Mouse (Mus musculus) heart, embryonic 16.5 days (tissue): ENCODE measurements around the gene Gm10842. TPM values are rescaled to one million over a fixed set of nuclear protein-coding genes. Genes with fewer than 3 reads are reported as not detected.

ENCODE experiments used
- ATAC-seq: fragments of 200-750 bp; cut with Nextera tagmentation; replicated peaks from 2 replicates; pipeline ENCODE4 v1.8.0; 2017; ENCODE audit warnings: moderate number of reproducible peaks; ENCODE audit not compliant: insufficient read depth, low FRiP score; ENCODE audit errors: extremely low read depth
- H3K27ac ChIP-seq: fragments of 300-500 bp; sonication (generic); 2 replicates; pipeline ENCODE4 v1.5.1; 2014; ENCODE audit warnings: mild to moderate bottlenecking, low read length, control low read depth, moderate library complexity
- H3K27me3 ChIP-seq: fragments of 300-500 bp; sonication (generic); 2 replicates; pipeline ENCODE4 v1.6.1; 2014; ENCODE audit warnings: low read length, mixed read lengths; ENCODE audit not compliant: control insufficient read depth, insufficient read depth
- H3K36me3 ChIP-seq: fragments of 300-500 bp; sonication (generic); 2 replicates; pipeline ENCODE4 v1.6.1; 2014; ENCODE audit not compliant: control insufficient read depth, insufficient read depth
- H3K4me1 ChIP-seq: fragments of 300-500 bp; sonication (generic); 2 replicates; pipeline ENCODE4 v1.6.1; 2014; ENCODE audit warnings: low read length, mixed read lengths; ENCODE audit not compliant: control insufficient read depth, insufficient read depth
- H3K4me2 ChIP-seq: fragments of 300-500 bp; sonication (generic); 2 replicates; pipeline ENCODE4 v1.6.1; 2014; ENCODE audit warnings: low read depth, mild to moderate bottlenecking, control low read depth, low read length
- H3K4me3 ChIP-seq: fragments of 300-500 bp; sonication (generic); 2 replicates; pipeline ENCODE4 v1.5.1; 2014; ENCODE audit warnings: mild to moderate bottlenecking, control low read depth, low read length
- H3K9ac ChIP-seq: fragments of 300-500 bp; sonication (generic); 2 replicates; pipeline ENCODE4 v1.6.1; 2014; ENCODE audit warnings: low read length, control low read depth
- H3K9me3 ChIP-seq: fragments of 300-500 bp; sonication (generic); replicated peaks from 2 replicates; pipeline ENCODE4 v1.6.1; 2016; ENCODE audit warnings: low read length; ENCODE audit not compliant: control insufficient read depth
- WGBS: fragments of 180-500 bp; shearing (Covaris S2); extraction: QIAGEN DNeasy Blood & Tissue Kit; methylation state at CpG from one replicate; pipeline ENCODE4 v1.1.7; 2014; 5-methylcytosine and 5-hydroxymethylcytosine counted together
- polyA plus RNA-seq: library from polyadenylated mRNA; unstranded; fragments of >200 nt; fragmentation: Nextera tagmentation; extraction: Ambion mirVana; gene quantifications from 2 replicates; pipeline ENCODE4 v1.2.1, GENCODE M21; 2015

The Gm10842 gene
- polyA plus RNA-seq, 1 experiment from 2014 or later: not detected

DNA sequence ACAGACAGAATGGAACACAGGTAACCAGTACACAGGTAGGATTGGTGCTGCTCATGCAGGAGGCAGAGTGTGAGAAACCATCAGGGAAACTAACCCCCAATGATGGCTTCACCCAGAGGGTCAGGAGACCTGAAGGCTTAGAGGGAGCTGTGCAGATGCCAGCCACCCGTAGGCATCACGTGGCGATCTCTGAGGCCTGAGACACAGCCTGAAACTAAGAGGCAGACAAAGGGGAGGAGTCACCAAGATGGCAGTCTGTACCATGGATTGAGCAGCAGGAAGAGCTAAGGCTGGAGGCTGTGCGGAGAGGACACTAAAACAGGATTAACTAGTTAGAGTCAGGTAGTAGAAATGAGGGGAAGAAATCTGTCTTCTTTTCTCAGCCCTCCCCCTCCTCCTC is 4.0 kb downstream of the Gm10842 start:
- WGBS: 68% methylated on average over 4 of the region's 4 CpGs
- no peaks in the 10 kb centered on the region for H3K36me3 ChIP-seq
- H3K9ac ChIP-seq: no peak overlapping the region
- no peak overlapping the region for H3K4me3 ChIP-seq
- no peak overlapping the region for H3K27ac ChIP-seq
- no peak for ATAC-seq
- no peaks in the 10 kb centered on the region for H3K9me3 ChIP-seq
- H3K4me2 ChIP-seq: no peak overlapping the region
- H3K27me3 ChIP-seq: no peaks in the 10 kb centered on the region
- peaks cover 14% of the 10 kb centered on the region for H3K4me1 ChIP-seq

DNA sequence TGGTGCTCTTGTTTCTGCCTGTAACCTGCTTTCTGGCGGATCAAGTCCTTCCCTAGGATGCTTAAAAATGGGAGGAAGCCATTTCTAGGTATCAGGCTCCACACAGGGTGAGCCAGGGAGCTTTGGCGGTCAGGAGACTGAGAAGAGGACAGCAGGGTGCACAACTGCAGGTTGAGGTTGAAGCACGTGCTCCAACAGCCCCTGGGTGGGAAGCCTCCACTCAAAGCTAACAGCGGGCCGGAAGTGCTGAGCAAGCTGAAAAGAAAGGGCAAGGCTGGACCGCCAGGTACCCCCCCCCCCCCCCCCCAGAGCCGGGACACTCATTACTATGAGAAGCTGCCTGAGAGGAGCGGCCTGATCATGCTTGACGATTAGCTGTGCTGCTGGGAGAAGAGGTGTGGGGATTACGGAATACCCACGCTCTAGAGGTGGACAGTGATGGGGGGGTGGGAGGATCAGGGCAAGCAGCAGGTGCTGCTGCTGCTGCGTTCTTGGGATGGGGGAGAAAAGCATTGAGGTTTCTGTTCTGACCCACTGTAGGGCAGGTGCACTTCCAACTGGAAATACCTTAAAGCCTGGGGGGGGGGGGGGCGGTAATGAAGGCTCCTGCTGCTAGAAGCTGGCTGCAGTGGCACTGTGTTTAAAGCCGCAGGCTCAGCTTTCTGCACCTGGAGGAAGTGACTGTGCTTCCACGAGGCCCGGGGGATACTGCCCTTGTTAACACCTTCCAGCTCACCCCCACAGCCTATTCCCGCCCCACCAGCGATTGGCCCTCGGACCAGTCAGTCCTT is 4.7 kb downstream of the Gm10842 start:
- no peak; the same call in 1 of the 2 replicates for ATAC-seq
- H3K9ac ChIP-seq: no peak overlapping the region; the same call in 1 of the 2 replicates
- H3K9me3 ChIP-seq: no peaks in the 10 kb centered on the region
- H3K27ac ChIP-seq: no peak overlapping the region
- H3K4me2 ChIP-seq: peak overlapping the region; percentile 46
- 25% methylated on average over 18 of the region's 19 CpGs for whole genome bisulfite sequencing
- H3K27me3 ChIP-seq: no peaks in the 10 kb centered on the region
- H3K36me3 ChIP-seq: no peaks in the 10 kb centered on the region
- H3K4me1 ChIP-seq: peaks cover 18% of the 10 kb centered on the region
- H3K4me3 ChIP-seq: no peak overlapping the region

- H3K27me3 ChIP-seq: no peaks in the 10 kb centered on the region
- H3K27ac ChIP-seq: no peak overlapping the region
- peak overlapping the region; percentile 46 for H3K4me2 ChIP-seq
- 100% methylated on average over 2 of the region's 4 CpGs for WGBS
- no peak for ATAC-seq
- H3K4me1 ChIP-seq: peaks cover 18% of the 10 kb centered on the region
- H3K4me3 ChIP-seq: no peak overlapping the region
- no peaks in the 10 kb centered on the region for H3K36me3 ChIP-seq
- no peaks in the 10 kb centered on the region for H3K9me3 ChIP-seq
- no peak overlapping the region; the same call in 1 of the 2 replicates for H3K9ac ChIP-seq
Measured at GRCm38 (mm10) chr11:105152017-105152300, 5.3 kb downstream of the Gm10842 start.

GRCm38 (mm10) chr11:105152357-105152899 is 5.7 kb downstream of the Gm10842 start:
- Histone ChIP-seq H3K4me3 (no peak overlapping the region), H3K9me3 (no peaks in the 10 kb centered on the region), H3K9ac (no peak overlapping the region), H3K4me2 (no peak overlapping the region), H3K4me1 (peaks cover 21% of the 10 kb centered on the region), H3K27me3 (no peaks in the 10 kb centered on the region), H3K27ac (no peak overlapping the region), H3K36me3 (no peaks in the 10 kb centered on the region)
- no peak for ATAC-seq
- WGBS: 77% methylated on average over 11 of the region's 11 CpGs

GRCm38 (mm10) chr11:105153068-105153833 is 6.6 kb downstream of the Gm10842 start:
- Histone ChIP-seq H3K36me3 (no peaks in the 10 kb centered on the region), H3K4me2 (peak overlapping the region; percentile 4; the same call in 1 of the 2 replicates), H3K27ac (peak overlapping the region; percentile 6; the same call in 1 of the 2 replicates), H3K27me3 (no peaks in the 10 kb centered on the region), H3K4me3 (no peak overlapping the region), H3K9me3 (no peaks in the 10 kb centered on the region), H3K9ac (0 out of 2 replicates have a peak overlapping the region, but pooled peaks have one; percentile 25), H3K4me1 (peaks cover 21% of the 10 kb centered on the region)
- ATAC-seq: peak; percentile 85
- WGBS: 22% methylated on average over 12 of the region's 12 CpGs

- H3K27me3 ChIP-seq: no peaks in the 10 kb centered on the region
- 33% methylated on average over 4 of the region's 4 CpGs for WGBS
- H3K9me3 ChIP-seq: no peaks in the 10 kb centered on the region
- H3K36me3 ChIP-seq: no peaks in the 10 kb centered on the region
- no peak overlapping the region for H3K27ac ChIP-seq
- H3K9ac ChIP-seq: no peak overlapping the region
- ATAC-seq: no peak
- H3K4me1 ChIP-seq: peaks cover 21% of the 10 kb centered on the region
- H3K4me2 ChIP-seq: no peak overlapping the region
- no peak overlapping the region for H3K4me3 ChIP-seq
Measured at GRCm38 (mm10) chr11:105155915-105156314, 9.2 kb downstream of the Gm10842 start.

DNA sequence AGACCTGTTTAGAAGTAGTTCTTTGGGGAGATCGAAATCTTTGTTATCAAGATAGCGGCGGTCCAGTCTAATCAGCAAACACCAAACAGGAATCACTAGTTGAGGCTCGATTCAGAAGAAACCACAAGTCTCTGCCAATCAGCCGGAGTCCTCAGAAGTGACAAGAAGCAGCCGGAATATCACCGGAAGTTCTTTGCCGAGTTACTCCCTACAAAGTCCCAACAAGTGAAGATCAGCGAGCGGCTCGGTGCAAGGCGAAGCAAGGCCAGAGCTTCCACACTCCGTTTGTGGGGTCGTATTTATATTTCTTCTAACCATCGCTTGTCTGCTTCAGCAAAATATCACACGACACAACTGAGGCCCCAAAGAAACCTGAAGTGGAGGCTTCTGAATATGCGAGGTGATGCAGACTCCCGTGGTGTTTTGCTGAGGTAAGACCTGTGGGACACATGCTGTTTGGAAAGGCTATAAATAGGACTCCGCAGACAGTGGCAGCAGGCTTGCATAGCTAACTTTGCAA is 10.1 kb downstream of the Gm10842 start:
- WGBS: 53% methylated on average over 19 of the region's 19 CpGs
- Histone ChIP-seq H3K9ac (peak overlapping the region; percentile 34), H3K27ac (peak overlapping the region; percentile 78), H3K9me3 (no peaks in the 10 kb centered on the region), H3K4me1 (peaks cover 21% of the 10 kb centered on the region), H3K27me3 (no peaks in the 10 kb centered on the region), H3K4me3 (peak overlapping the region; percentile 9), H3K36me3 (no peaks in the 10 kb centered on the region), H3K4me2 (peak overlapping the region; percentile 44)
- ATAC-seq: 0 out of 2 replicates have a peak, but pooled peaks have one; percentile 16

GRCm38 (mm10) chr11:105158047-105158446 is 11.4 kb downstream of the Gm10842 start:
- H3K36me3 ChIP-seq: no peaks in the 10 kb centered on the region
- H3K4me1 ChIP-seq: peaks cover 16% of the 10 kb centered on the region
- no peaks in the 10 kb centered on the region for H3K27me3 ChIP-seq
- no peak for ATAC-seq
- H3K27ac ChIP-seq: no peak overlapping the region
- no peak overlapping the region for H3K4me3 ChIP-seq
- no peak overlapping the region for H3K9ac ChIP-seq
- peaks cover 5% of the 10 kb centered on the region for H3K9me3 ChIP-seq
- no peak overlapping the region for H3K4me2 ChIP-seq
